Mouse (Mus musculus): ENCODE measurements around the gene BC030867.
"Not testable (repeated sequence)": the region's sequence is repeated elsewhere in the genome, so short reads cannot be mapped to it uniquely, and the experiment has no call there.

BC030867 gene

DNA sequence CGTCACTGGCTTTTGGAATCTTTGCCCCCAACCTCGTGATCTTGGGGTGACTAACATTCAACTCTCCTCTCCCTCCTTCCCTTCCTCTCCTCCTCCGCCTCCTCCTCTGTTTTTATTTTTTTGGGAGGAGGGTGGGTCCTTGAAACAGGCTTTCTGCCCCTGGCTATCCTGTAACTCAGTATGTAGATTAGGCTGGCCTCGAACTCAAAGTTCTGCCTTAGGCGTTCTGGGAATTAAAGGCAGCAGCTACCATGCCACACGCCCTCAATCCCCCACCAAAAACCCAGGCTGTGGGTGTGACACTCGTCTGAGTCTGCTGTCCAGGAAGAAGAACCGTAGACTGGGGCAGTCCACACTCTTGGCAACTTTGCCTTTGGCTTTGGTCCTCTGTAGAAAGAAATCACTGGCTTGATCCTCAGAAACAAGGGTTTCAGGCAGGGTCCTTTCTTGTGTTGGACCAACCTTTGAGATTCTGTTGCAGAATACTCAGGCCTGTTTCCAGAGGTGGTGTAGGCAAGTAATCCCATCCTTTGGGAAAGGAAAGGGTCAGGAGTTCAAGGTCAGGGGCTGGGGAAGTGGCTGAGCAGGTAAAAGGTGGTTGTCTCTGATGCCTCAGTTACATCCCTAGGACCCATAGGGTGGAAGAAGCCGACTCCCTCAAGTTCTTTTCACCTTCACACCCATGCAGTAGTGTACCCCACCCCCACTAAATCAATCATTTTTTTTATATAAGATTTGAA, 839 bp downstream of the BC030867 start:
- no peak for DNase-seq (ENCODE audit: low spot score)

DNA sequence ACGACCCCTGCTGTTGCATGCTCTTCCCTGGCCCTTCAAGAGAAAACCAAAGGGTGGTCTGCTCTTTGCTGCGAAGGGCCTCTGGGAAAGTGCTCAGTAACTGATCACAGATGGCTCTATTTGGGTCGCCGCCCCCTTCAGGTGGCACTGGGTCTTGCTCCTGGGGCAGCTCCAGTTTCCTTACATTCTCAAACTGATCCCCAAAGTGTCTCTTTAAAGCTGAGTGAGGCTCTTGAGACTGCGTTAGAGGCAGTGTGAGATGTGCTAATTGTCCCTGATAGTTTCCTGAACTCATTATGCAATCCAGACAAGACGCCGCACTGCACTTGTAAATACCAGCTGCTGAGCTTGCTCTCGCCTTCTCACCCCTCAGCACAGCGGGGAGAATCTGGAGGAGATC, 8.8 kb downstream of the BC030867 start:
- DNase-seq (ENCODE audit: low spot score): no peak

DNA sequence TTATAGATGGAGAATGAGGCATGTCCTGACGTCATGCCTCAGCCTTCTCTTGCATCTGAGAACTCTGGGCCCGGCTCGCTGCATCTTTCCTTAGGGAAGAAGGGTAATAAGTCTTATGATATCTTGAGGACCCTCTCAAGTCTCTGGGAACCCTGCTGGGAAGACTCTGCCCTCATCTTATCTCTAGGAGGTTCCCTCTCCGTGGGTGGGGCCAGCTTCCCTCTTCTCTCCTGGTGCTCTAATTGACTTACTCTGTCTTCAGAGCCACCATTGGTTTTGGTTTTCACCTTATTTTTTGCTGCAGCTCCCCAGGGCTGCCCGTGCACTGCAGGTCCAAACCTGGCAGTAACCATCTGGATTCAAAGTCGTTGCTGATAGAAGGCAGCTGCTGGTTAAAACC, 9.4 kb downstream of the BC030867 start:
- DNase-seq (ENCODE audit: low spot score): no peak

DNA sequence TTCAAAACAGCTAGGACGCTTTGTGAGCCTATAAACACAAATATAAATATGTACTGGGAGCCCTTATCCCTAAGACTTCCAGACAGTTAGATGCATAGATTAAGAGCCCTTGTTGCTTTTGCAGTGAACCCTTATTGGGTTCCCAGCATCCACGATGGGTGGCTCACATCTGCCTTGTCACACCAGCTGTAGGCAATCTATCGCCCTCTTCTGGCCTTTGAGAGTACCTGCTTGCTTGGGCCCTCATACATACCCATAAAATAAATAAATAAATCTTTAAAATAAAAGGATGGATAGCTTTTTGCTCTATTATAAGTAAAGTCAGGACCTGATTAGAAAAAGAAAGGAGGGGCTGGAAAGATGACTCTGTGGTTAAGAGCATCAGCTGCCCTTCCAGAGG, 9.8 kb downstream of the BC030867 start:
- no peak for DNase-seq (ENCODE audit: low spot score)

DNA sequence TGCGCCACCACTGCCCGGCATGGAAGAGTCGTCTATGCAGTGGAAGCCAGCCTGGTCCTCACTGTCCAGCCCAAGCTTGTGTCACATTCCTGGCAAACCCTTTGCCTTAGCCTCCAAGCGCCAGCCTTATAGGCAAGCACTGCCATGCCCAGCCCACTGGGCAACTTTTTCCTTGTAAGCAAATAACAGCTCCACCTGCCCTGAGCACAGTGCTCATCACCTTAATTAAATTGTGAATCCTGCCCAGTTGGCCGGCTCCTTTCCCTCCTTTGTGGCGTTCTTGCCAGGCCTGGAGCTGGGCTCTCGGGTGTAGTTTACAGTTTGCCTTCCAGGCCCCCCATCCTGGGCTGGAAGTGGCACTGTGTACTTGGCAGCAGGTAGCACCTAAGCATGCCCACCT, 14.5 kb downstream of the BC030867 start:
- DNase-seq (ENCODE audit: low spot score): no peak

DNA sequence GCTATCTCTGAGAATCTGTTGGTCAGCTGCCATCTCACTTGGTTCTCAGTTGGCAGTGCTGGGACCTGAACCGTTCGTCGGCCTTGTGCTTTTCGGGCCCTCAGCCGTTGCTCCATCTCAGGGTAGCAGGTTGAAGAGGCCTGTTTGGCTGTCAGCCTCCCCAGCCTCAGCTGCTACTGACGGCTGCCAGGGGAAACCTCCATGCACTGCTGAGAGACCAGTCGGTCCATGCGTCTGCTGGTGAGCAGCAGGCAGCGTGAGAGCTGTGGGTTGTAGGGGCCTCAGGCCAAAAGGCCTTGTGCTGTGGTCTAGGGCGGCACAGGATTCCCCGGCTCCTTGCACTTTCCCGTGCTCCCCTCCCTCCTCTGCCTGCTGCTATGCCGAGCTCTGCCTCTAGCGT, 17.1 kb downstream of the BC030867 start:
- no peak for DNase-seq (ENCODE audit: low spot score)

DNA sequence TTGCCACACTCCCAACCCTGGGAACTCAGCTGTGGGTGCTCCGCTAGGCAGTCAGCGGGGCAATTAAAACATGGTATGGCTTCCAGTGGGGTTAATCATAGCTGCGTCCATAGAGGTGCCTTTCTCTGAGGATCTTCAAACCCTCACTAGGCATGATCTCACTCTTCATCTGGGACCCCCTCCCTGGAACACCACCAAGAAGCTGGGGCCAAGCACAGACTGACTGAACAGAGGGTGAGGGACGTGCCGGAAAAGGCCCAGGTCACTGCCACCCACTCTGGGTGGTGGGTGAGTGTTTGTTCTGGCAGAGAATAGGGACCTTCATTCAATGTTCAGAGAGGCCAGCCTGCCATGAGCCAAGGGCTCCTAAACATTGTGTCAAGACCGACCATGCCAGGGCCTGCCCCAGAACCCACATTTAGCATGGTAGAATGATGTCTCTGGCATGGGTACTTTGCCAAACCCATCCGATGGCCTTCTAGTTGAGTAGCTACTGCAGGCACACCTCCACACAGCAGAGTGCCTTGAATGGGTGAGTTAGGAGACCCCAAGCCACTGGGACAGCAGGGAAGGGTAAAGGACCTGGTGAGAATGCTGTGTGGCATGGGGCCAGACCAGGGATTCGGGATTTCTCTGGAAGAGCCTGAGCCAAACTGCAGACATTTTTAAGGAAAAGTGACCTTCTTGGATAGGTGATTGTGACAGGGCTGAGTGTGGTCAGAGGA, 18.1 kb downstream of the BC030867 start:
- DNase-seq (ENCODE audit: low spot score): no peak

DNA sequence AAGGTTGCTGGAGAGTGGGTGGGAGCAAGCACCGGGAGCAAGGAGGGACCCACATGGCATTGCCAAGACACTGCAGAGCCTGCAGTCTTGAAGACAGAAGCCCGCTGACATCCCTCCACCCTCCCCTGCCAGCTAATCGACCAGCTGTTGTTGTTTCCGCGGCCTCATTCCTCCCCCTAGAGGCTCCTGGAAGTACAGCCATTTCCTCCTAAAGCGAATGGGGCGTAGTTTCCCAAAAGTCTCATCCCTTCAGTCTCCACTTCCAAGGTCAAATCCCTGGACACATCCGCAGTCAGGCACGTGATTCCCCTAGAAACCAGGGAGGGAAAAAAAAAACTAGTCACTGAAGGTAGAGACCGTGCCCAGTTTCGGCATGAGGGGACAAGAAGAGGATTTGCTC, 18.8 kb downstream of the BC030867 start:
- DNase-seq (ENCODE audit: low spot score): peak; percentile 61

DNA sequence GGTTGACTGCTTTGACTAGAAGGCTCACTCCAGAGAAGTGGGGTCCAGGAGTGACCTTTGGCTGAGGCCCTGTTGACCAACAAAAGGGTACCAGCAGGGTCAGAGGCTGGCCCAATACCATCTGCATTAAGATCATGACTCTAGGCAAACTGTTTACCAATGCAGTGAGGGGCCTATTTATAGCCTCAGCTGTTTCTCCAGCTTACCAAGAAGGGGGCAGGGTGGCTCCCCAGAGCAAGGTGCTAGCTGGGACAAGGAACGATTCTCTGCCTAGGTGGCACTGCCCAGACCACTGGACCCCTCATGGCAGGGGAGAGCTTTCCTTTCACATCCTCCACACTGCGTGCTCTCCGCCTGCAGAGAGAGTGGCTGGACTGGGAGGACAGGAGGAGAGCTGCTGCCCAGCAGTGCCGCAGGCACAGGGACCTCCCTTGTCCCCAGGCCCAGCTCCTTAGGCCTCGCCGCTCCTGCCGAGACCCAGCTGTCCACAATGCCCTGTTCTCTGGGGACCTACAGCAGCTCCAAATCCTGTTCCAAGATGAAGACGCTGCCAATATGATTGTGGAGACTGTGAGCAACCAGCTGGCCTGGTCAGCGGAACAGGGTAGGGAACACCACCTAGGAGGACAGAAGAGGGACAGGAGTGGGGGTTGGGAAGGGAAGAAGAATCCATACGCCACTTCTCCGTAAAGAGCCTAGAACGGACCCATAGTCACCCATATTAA, 20.0 kb downstream of the BC030867 start, which contains the start of gene Asb16:
Gene Asb16, plus strand, starts transcription at position 224 of the 725 bp plus-strand sequence.
- DNase-seq (ENCODE audit: low spot score): no peak

DNA sequence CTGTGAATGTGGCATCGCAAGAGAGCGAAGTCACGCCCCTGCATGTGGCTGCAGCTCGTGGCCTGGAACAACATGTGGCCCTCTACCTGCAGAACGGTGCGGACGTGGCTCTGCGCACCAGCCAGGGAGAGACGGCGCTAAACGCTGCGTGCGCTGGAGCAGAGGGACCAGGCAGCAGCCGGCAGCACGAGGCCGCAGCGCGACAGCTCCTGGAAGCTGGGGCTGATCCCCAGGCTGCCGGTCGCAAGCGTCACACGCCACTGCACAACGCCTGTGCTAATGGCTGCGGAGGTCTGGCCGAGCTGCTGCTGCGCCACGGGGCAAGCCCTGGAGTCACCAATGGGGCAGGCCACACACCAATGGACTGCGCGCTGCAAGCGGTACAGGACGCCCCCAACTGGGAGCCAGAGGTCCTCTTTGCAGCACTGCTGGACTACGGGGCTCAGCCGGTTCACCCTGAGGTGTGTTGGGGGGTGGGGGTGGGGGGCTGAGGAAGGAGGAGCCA, 27.8 kb downstream of the BC030867 start:
- no peak for DNase-seq (ENCODE audit: low spot score)

DNA sequence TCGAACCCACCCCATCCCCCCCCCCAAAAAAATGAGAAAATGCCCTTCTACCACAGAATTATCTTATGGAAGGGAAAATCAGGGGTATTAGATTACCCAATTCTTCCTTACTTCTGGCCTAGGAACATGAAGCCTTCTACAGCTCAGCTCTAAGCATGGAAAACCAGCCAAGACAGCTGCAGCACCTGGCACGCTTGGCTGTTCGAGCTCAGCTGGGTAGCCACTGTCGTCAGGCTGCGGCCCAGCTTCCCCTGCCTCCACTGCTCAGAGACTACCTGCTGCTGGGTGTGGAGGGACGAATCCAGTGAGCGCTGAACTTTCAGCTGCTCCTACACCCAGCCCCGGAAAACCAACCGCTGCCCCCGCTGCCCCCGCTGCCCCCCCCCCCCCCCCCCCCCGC, 29.1 kb downstream of the BC030867 start:
- DNase-seq (ENCODE audit: low spot score): no peak

DNA sequence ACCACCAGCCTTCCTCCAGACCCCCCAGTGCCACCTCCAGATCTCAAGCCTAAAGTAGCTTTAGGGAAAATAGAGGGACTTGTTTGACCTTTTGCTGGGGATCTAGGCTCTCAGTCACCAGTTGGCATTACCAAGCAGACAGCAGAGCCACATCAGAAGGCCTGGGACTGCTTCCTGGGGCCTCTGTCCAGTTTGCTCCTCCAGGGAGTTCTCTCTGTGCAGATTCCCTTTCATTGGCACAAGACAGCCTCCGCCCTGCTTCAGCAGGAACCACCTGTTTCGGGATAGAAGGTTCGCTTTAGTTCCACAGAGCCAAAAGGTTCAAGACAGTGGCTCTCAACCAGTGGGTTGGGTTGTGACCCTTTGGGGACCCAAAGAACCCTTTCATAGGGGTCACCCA, 30.9 kb downstream of the BC030867 start:
- no peak for DNase-seq (ENCODE audit: low spot score)

DNA sequence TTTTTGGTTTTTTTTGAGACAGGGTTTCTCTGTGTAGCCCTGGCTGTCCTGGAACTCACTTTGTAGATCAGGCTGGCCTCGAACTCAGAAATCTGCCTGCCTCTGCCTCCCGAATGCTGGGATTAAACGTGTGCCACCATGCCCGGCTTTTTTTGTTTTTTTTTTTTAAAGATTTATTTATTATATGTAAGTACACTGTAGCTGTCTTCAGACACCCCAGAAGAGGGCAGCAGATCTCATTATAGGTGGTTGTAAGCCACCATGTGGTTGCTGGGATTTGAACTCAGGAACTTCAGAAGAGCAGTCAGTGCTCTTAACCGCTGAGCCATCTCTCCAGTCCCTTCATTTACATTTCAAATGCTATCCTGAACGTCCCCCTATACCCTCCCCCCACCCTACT, 31.6 kb downstream of the BC030867 start:
- DNase-seq (ENCODE audit: low spot score): not testable (repeated sequence)

DNA sequence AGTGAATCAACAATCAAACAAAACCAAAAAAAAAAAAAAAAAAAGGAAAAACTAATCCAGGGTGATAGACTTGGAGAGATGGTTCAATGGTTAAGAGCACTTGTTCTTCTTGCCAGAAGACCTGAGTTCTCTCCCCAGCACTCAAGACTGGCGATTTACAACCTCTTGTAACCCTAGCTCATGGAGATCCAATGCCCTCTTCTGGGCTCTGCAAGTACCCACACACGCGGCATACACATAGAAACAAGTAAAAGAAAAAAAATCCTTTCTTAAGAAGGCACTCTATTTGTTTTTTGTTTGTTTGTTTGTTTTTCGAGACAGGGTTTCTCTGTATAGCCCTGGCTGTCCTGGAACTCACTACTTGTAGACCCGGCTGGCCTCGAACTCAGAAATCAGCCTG, 35.2 kb downstream of the BC030867 start:
- DNase-seq (ENCODE audit: low spot score): no peak

DNA sequence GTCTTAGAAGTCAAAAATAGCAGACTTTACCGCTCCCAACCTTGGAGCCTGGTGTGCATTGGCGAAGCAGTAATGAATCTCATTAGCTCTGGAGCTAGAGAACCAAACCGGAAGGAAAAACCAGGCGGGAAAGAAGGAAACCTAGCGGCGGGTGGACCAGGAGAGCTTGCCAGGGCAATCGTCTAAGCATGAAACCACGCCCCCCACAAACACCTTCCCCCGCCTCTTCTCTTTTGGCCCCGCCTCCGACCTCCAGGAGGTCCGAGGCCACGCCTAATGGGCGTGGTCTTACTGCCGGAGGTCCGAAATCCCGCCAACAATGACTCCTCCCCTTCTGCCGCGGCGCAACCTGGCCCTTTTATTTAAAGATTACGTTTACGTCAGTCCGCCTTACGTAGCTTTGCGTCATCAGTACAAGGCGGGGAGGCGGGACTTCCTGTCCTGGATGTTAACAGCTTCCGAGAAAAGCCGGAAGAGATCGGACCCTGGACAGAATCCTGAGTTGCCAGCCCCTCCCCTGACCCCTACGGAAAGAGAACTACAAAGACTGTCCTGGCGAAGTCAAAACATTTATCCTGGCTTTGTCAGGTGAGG, 35.9 kb downstream of the BC030867 start, which contains the start of gene Tmub2:
Gene Tmub2, plus strand, starts transcription at position 431 of the 594 bp plus-strand sequence.
- DNase-seq (ENCODE audit: low spot score): peak; percentile 90

DNA sequence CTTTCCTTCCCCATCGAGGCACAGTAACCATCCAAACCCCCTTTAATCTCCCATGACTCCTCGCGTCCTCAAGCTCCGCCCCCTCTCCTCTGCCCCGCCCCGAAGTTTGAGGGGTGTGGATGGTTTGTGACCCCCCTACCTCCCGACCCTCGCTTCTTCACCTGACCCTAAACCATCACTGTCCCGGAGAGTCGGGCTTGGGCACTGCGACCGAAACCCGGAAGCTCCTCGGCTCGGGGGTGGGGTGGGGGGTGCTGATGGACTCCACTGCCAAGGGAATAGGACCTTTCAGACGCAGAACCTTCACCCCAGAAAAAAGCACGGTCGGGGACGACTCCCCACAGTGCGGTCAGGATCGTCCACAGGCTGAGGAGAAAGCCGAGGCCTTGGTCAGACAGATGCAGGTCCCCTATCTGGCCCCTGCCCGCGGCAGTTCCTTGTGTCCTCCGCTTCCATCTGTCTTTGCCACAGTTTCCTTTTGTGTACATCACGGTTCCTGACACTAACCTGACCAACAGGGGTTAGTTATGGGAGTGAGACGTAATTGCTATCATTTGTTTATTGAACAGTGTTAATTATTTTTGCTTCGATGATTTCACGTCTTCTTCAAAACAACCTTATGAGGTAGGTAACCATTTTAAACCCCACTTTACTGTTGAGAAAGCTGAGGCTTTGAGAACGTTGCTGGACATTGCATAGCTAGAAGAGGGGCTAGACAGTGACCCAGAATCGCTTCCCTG, 36.6 kb downstream of the BC030867 start:
- DNase-seq (ENCODE audit: low spot score): no peak

DNA sequence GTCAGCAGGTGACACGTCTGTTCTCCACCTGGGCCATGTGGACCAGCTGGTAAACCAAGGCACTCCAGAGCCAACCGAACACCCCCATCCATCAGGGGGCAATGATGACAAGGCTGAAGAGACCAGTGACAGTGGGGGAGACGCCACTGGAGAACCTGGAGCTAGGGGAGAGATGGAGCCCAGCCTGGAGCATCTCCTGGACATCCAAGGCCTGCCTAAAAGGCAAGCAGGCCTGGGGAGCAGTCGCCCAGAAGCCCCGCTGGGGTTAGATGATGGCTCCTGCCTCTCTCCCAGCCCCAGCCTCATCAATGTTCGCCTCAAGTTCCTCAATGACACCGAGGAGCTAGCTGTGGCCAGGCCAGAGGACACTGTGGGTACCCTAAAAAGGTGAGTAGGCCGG, 38.8 kb downstream of the BC030867 start:
- DNase-seq (ENCODE audit: low spot score): no peak

DNA sequence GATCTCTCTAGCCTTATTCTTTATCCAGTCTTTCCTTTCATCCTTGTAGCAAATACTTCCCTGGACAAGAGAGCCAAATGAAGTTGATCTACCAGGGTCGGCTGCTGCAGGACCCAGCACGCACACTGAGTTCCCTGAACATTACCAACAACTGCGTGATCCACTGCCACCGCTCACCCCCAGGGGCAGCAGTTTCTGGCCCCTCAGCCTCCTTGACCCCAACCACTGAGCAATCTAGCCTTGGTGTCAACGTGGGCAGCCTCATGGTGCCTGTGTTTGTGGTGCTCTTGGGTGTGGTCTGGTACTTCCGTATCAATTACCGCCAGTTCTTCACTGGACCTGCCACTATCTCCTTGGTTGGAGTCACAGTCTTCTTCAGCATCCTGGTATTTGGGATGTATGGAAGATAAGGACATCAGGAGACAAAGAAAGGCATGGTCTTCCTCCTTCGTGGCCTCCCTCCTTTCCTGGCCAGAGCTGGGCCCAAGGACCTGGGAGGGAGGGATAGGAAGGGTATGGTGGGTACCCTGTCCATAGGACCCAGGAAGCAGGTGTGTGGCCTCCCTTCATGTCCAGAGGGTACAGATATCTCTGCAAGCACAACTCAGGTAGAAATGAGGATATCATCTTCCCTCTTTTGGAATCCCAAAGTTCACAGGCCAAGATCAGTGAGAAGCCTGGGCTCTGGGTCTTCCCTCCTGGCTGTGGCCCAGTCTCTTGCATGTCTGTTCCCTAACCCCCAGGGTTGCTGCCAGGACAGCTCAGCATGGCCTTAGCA, 39.5 kb downstream of the BC030867 start:
- DNase-seq (ENCODE audit: low spot score): no peak

DNA sequence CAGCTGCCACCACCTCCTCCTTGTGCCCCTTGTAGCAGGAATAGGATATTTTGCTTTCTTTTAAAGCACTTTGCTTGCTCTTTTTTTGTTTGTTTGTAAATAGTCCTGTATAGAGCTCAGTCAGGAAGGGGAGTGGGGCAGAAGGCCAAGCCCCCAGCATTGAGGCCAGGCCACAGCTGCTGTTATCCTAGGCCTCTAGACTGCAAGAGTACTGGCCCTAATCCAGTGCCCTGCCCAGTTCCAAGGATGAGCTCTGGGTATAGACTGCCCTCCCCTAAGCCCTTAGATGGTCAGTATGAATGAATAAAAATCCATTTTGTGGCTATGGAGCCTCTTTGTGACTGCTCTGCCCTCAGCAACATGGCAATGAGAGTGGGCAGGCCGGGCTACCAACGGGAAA, 40.2 kb downstream of the BC030867 start:
- no peak for DNase-seq (ENCODE audit: low spot score)

DNA sequence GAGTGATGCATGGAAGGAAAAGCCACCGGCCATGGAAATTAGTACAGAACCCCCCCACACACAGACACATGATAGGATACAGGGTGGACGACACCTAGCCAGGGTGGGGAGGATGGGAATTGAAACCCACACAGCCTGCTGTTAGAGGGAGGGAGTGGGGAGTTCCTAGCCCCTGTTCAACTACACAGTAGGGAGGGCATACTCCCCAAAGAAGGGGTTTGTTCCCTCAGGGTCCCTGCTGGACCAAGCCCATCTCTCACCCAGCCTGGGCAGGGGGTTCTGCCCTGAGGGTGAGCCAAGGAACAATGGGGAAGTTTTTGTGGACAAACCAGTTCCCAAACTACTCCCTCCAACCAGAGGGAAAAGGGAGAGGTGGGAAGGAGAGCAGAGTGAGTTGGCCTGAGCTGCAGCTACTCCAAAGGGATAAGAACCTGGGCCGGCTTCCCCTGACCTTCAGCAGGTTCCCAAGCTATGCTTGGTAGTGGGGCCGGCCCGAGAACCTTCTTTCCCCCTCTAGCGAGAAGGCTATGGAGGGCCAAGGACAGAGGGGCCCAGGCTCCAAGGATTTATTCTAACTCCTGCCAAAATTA, 40.9 kb downstream of the BC030867 start:
- no peak for DNase-seq (ENCODE audit: low spot score)
